Mouse (Mus musculus) bone marrow, adult 2 months (tissue): ENCODE results near the gene Meis2.

ENCODE experiments used
- CTCF ChIP-seq: fragments of 200-500 bp; IDR thresholded peaks from 2 replicates; pipeline ENCODE4 v1.5.1; 2011; ENCODE audit warnings: low read length, control low read depth; ENCODE audit not compliant: control insufficient read depth, insufficient read depth
- POLR2A ChIP-seq: fragments of 200-500 bp; IDR thresholded peaks from 2 replicates; pipeline ENCODE4 v1.6.1; 2011; ENCODE audit warnings: low read depth, mild to moderate bottlenecking, control low read depth, low read length, borderline replicate concordance; ENCODE audit not compliant: control insufficient read depth

DNA sequence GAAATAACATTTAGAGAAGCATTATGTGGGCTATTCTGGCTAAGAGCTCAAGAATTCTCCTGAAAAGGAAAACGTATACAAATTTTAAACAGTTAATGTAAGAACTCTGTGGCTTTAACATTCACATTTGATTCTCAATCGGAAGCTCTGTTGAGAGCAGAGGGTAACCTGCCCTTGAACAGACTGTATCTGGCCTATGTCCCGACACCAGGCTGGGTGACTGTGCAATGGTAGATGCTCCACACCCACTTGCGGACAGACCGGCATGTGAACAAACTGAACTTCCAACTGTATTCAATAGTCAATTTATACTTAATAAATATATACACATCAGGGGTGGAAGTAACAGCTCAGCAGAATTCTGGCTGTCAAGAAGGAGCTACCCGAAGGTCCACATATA is 164.6 kb downstream of the Meis2 start:
- TF ChIP-seq CTCF (no peak), POLR2A (no peak)
